Mouse (Mus musculus): ENCODE data around the gene Rap1gap.

Gene Rap1gap

GRCm38 (mm10) chr4:137695300-137695699 lies 30.8 kb downstream of the Rap1gap start:
- DNase-seq, result no peak

- DNase-seq, result peak; percentile 64
Measured at GRCm38 (mm10) chr4:137695900-137696299, 31.4 kb downstream of the Rap1gap start.

GRCm38 (mm10) chr4:137697156-137697885 lies 32.8 kb downstream of the Rap1gap start:
- peak; percentile 83 for DNase-seq

- peak; percentile 78 for DNase-seq
Measured at GRCm38 (mm10) chr4:137698076-137698985, 33.8 kb downstream of the Rap1gap start.

- peak; percentile 39 for DNase-seq
Measured at GRCm38 (mm10) chr4:137699264-137700211, 35.0 kb downstream of the Rap1gap start.

- no peak for DNase-seq
Measured at GRCm38 (mm10) chr4:137700960-137701359, 36.4 kb downstream of the Rap1gap start.

GRCm38 (mm10) chr4:137703077-137703476 lies 38.6 kb downstream of the Rap1gap start:
- no peak for DNase-seq

- no peak for DNase-seq
Measured at GRCm38 (mm10) chr4:137704561-137704960, 40.0 kb downstream of the Rap1gap start.

- DNase-seq, result no peak
Measured at GRCm38 (mm10) chr4:137705379-137705778, 40.9 kb downstream of the Rap1gap start.

- DNase-seq, result peak; percentile 44
Measured at GRCm38 (mm10) chr4:137706510-137706909, 42.0 kb downstream of the Rap1gap start.

GRCm38 (mm10) chr4:137707216-137707990 lies 42.9 kb downstream of the Rap1gap start:
- peak; percentile 97 for DNase-seq

GRCm38 (mm10) chr4:137712963-137713362 lies 48.4 kb downstream of the Rap1gap start:
- DNase-seq, result no peak

- no peak for DNase-seq
Measured at GRCm38 (mm10) chr4:137714020-137714624, 49.6 kb downstream of the Rap1gap start.

GRCm38 (mm10) chr4:137717005-137717404 lies 52.5 kb downstream of the Rap1gap start:
- DNase-seq, result no peak

GRCm38 (mm10) chr4:137717671-137718070 lies 53.1 kb downstream of the Rap1gap start:
- DNase-seq, result no peak

GRCm38 (mm10) chr4:137719378-137720077 lies 55.0 kb downstream of the Rap1gap start:
- DNase-seq, result no peak

GRCm38 (mm10) chr4:137721563-137721962 lies 57.0 kb downstream of the Rap1gap start:
- no peak for DNase-seq

- DNase-seq, result no peak
Measured at GRCm38 (mm10) chr4:137722230-137722629, 57.7 kb downstream of the Rap1gap start.

GRCm38 (mm10) chr4:137722692-137723427 lies 58.3 kb downstream of the Rap1gap start:
- peak; percentile 72 for DNase-seq

- no peak for DNase-seq
Measured at GRCm38 (mm10) chr4:137723527-137723926, 59.0 kb downstream of the Rap1gap start.

Data from kidney, postnatal 14 days (tissue).